Mouse (Mus musculus) ovary, postnatal 14 days (tissue): ENCODE data around the gene Fdxacb1.
A peak's percentile ranks its signal among the peaks of the same experiment; 100 is the strongest.

Experiments
- DNase-seq: peaks from one replicate; pipeline ENCODE4 v3.0.0; 2022; ENCODE audit warnings: low spot score

The Fdxacb1 gene

DNA sequence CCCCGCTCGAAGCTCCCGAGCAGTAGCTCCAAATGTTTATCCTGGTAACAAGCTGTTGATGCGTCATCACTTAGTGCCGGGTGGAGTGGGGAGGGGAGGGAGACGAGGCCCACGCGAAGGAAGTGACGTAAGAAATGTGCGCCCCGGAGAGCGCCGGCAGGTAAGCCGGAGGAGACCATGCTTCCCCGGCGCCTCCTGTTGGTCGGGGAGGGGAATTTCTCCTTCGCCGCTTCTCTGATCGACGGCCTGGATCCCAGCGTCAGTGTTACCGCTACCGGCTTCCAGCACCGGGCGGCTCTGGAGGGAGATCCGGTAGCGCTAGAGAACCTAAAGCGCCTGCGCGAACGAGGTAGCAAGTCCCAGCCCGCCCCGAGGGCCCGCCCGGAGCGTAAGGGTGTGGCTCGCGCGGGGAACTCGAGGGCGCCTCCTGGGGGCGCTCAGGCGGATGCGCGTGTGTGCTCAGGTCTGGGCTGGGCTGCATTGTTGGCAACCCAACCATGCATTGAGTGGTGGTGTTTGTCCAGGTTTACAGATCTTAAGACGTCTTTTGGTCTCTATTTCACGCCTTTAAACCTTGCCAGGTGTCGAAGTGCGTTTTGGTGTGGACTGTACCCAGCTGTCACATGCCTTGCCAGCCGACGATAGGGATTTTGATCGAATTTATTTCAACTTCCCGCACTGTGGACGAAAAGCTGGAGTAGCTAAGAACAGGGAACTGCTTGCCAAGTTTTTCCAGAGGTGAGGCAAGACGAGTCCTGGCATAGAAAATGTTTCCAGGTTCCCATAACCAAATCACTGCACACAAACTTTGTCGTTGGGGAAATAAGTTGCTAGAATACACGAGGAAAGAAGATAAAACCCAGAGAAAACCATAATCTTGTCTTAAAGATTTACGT is at the start of gene Fdxacb1:
TSS of gene Fdxacb1 (plus strand) at position 130 of the 896 bp plus-strand sequence.
- peak; percentile 97 for DNase-seq

- no peak for DNase-seq
These were observed 49.2 kb upstream of the Fdxacb1 start for GRCm38 (mm10) chr9:50718878-50719277.

DNA sequence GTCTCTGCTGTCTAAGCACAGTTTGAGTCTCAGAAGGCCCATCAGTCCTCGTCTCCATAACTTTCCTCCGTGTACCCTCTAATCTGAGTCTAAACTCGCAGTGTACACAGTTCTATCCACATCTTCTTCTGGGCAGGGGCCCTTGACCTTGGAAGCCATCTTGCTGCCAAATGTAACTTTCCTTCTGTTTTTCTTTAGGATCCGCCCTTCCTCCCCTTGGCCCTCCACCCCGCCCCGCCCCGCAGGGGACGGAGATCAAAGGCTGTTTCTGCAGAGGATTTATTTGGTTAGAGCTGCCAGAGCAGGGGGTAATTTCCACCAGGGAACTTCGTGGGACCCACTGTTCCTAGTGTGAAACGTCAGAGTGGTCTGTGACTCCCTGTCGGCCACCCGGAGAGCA is 47.0 kb upstream of the Fdxacb1 start:
- DNase-seq, result no peak

- no peak for DNase-seq
These were observed 45.6 kb upstream of the Fdxacb1 start for GRCm38 (mm10) chr9:50722451-50722911.

GRCm38 (mm10) chr9:50723406-50723805 is 44.6 kb upstream of the Fdxacb1 start:
- DNase-seq, result peak; percentile 79

GRCm38 (mm10) chr9:50724147-50724546 is 43.9 kb upstream of the Fdxacb1 start:
- DNase-seq, result no peak

GRCm38 (mm10) chr9:50724661-50725330 is 43.2 kb upstream of the Fdxacb1 start:
- no peak for DNase-seq

GRCm38 (mm10) chr9:50725921-50726590 is 42.0 kb upstream of the Fdxacb1 start:
- DNase-seq, result no peak

DNA sequence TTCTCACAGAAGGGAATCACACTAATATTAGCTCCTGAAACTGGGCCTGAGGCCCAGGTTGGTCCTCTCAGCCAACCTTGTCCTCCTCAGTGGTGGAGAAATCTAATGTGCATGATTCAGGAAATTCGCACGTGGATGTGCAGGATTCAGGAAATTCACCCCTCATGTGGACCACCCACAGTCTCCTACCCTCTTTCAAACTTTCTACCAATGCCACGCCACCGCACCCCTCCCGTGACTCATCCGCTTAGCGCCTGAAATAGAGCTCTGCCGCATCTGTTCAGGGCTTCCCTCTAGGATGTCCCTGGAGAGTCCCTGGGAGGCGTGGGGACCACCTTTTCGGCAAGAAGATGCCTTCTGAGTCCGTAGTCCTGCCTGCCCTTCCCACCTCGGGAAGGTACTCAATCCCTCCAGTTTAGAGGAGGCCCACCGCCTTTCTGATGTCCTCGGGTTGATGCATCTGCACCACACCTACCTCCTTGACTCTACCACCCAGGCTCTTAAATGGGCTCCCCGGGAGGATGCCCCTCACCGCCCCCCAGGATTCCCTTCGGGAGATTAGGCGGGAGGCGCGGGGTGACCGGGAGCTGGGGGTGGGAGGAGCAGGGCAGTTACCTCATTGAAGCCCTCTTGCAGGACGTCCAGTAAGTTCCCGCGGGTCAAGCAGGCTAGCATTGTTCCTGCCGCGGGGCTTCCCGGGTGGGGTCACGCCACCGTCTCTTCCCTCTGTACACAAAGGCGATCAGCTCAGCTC is 40.7 kb upstream of the Fdxacb1 start:
- no peak for DNase-seq

DNA sequence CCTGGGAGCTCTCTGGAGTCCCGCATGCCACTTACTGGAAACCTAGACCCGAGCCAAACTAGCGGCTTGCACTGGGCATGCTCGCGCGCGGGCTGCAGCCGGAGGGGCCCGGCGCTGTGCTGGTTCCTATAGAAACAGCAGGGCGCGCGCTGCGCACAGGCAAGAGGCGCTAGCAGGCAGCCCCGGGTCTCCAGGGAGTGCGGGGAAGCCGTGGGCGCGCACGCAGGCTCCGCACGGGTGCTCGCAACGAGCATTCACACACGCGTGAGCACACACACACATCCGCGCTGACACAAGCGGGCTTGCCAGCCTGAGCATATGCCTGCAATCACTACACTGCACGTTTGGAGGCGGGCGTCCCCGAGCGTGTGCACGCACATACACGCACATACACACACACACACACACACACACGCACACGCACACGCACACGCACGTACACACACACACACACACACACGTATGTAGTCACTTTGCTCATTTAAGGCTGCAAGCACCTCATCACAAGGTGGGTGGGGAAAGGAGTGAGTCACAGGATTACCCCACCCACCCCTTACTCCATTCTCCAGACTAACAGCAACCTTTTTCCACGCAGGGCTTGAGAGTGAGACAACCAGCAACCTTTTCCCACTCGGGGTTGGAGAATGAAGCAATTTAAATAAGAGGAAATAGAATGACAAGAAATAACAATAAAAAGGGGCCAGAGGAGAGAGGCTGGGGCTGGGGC is 39.9 kb upstream of the Fdxacb1 start:
- peak; percentile 54 for DNase-seq

GRCm38 (mm10) chr9:50729600-50729999 is 38.4 kb upstream of the Fdxacb1 start:
- no peak for DNase-seq

DNA sequence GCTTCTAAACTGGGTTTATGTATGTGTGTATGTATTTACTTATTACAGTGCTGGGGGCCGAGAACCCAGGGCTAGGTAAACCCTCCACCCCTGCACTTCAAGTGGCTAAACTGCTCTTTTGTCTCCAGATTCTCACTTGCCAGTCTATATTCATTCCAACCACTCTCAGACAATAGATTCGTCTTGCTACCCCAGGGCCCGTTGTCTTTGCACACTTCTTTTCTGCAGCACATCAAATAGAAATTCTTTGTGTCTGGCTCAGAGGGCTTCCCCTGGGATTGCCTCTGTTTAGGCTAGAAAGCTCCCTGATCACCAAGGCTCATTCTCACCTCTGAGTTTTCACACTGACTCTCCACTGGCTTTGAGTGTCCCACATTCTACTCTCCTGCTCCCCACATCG is 35.5 kb upstream of the Fdxacb1 start:
- DNase-seq, result no peak

- no peak for DNase-seq
These were observed 33.0 kb upstream of the Fdxacb1 start for GRCm38 (mm10) chr9:50734989-50735388.

GRCm38 (mm10) chr9:50738914-50739870 is 28.8 kb upstream of the Fdxacb1 start, which contains the start of gene Dixdc1:
Dixdc1 (minus strand) TSS chr9:50739517.
- peak; percentile 96 for DNase-seq

GRCm38 (mm10) chr9:50740867-50741784 is 26.9 kb upstream of the Fdxacb1 start:
- no peak for DNase-seq

DNA sequence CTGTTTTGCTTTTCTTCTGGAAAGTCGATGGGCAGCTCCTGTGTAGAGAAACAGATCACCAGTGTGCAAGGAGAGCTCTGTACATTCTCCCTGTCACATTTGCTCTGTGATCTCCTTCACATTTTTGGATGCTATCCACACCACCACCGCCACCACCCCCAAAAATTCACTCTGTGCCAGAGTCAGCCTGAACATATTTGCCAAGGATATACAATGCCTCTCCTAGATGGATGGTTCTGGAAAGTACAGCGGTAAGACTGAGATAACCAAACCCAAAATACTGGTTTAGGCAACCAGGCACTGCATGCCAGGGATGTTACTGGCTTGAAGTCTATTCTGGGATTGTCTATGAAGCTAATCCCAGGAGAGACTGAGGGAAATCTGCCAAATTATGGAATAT is 25.8 kb upstream of the Fdxacb1 start:
- no peak for DNase-seq

GRCm38 (mm10) chr9:50742744-50743143 is 25.3 kb upstream of the Fdxacb1 start:
- DNase-seq, result no peak

DNA sequence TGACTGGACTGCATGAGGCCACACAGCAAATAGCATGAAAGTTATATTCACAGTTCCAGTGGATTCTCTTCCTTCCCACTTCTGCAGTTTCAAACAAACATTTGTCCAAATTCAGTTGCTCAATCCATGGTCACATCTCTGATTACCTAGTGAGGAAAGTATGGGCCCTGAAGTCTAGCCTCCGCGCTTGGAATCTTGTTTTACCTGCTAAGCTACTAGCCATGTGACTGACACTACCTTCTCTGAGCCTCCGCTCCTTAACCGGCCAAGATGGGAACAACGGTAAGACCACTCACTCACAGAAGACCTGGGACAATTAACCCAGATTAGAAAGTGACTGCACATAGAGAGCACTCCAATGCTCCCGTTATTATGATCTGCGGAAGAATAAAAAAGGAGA is 22.2 kb upstream of the Fdxacb1 start:
- DNase-seq, result no peak

DNA sequence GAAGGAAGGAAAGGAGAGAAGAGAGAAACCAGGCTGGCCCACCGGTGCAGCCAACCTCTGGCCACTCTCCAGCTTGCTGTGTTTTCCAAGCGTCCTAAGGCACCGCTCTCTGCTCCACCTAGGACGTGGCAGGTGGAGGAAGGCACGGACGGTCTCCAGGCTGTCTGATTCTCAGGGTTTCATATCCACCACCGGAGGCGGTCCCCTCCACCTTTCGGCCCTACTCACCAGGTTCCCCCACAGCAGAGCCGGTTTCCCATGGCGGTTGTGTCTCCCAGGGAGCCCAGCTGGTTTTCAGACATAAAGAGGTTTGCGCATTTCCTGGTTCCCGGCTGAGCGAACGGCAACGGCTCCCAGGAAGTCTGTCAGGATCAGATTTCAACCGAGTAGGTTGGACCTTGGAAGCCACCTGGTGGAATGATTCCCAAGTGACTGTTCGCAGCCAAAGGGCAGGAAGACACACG is 21.8 kb upstream of the Fdxacb1 start, which contains the start of gene 2310030G06Rik:
TSS of gene 2310030G06Rik (minus strand) at position 323 of the 464 bp plus-strand sequence.
- DNase-seq, result no peak
